Comparison of ENCODE assay signal across 8 mouse cellular contexts in the genomic region with DNA sequence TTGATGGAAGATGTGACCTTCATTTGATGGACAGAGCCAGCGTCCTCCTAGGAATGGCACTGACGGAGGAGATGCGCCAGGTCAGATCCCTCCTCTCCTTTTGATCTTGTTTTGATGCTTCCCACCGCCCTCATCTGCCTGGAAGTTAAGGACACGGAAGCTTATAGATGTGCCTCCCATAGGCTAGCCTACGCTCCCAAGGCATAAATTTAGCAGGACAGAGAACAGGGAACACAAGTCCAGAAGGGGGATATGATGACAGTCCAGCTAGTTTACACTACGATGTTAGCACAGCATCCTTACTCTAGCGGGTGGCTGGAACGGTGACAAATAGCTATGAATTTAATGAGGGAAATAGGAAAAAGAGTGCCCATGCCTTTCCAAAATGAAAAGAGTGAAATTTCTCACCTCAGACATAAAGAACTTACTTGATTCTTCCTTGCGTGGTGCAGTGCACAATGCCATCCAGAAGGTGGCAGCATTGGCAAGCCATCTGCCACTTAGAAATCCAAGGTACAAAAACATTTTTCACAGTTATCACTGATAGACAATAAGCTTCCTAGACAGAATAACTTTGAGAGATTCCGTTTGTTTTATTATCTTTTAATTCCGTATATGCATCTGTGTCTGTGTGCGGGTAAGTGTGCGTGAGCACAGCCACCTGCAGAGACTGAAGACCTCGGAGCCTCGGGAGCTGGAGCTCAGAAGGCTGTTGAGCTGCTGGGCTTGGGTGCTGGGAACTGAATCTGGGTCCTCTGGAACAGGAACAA. TPM values are rescaled to one million over a fixed set of nuclear protein-coding genes. Genes with fewer than 3 reads are reported as not detected.
DNase-seq lines count a peak whose midpoint lies in the region; ATAC-seq and TF ChIP-seq lines count a peak whose summit lies in the region.
"Had no signal": no experiment of that assay in that cellular context is flagged by ENCODE, and none has a peak within 500 bp of the region (broad histone marks: within the 10 kb centered on the region; RNA-seq: fewer than 3 reads in every experiment).

No protein-coding gene starts in this region.

- no peak overlapping the region for H3K4me2 ChIP-seq in CH12.LX (ENCODE audit: insufficient read depth, low read depth, poor library complexity, severe bottlenecking)
- no peak overlapping the region for H3K4me2 ChIP-seq in forebrain, embryonic 12.5 days

- no peak for TF ChIP-seq POLR2A in CH12.LX (IDR thresholded peaks at IDR 0.05; ENCODE audit: low read depth, low read length)

- H3K27ac ChIP-seq in CH12.LX (ENCODE audit: insufficient read depth, low read depth): no peak overlapping the region
- H3K27ac ChIP-seq in forebrain, embryonic 12.5 days: no peak overlapping the region

- no peak overlapping the region for H3K4me3 ChIP-seq in CH12.LX (replicated peaks in 1 of 3; ENCODE audit: low read depth in 2 of 3, low read length in 2 of 3, poor library complexity in 1 of 3)
- no peak overlapping the region for H3K4me3 ChIP-seq in forebrain, embryonic 12.5 days (replicated peaks)

- WGBS in forebrain, embryonic 12.5 days: 59% methylated on average over 16 of the region's 16 CpGs

- no peak overlapping the region for H3K9ac ChIP-seq in CH12.LX (ENCODE audit: insufficient read depth, low read depth)
- H3K9ac ChIP-seq in forebrain, embryonic 12.5 days: no peak overlapping the region

- peaks cover 0 to 9% of the 10 kb centered on the region in 2 experiments; a peak in 2 of 4 replicates for H3K4me1 ChIP-seq in CH12.LX (ENCODE audit: control insufficient read depth in 1 of 2, insufficient read depth in 2 of 2)
- H3K4me1 ChIP-seq in forebrain, embryonic 12.5 days: no peaks in the 10 kb centered on the region

- peak; percentile 41; the same call in 1 of the 2 replicates for ATAC-seq in forebrain, embryonic 12.5 days (ENCODE audit: low FRiP score)

- no peak; the same call in none of the 2 replicates for TF ChIP-seq RAD21 in CH12.LX (IDR thresholded peaks at IDR 0.05; ENCODE audit: low read depth, low read length)

- H3K27me3 ChIP-seq in CH12.LX (replicated peaks): no peaks in the 10 kb centered on the region
- H3K27me3 ChIP-seq in forebrain, embryonic 12.5 days: no peaks in the 10 kb centered on the region

- TF ChIP-seq EP300 in CH12.LX (IDR thresholded peaks at IDR 0.05; ENCODE audit: low read length): no peak

- dilution Hi-C loops in CH12.LX (cut with MboI; ENCODE audit: extremely low pct_ligation_motif_present, extremely low pct_unique_long_range_greater_than_20kb, low sequenced_read_pairs): no loop called here

- H3K9me3 ChIP-seq in CH12.LX (replicated peaks; ENCODE audit: low read length): no peaks in the 10 kb centered on the region
- H3K9me3 ChIP-seq in forebrain, embryonic 12.5 days: no peaks in the 10 kb centered on the region

- no peaks in the 10 kb centered on the region for H3K79me2 ChIP-seq in CH12.LX (replicated peaks; ENCODE audit: control insufficient read depth, extremely low read depth, insufficient read depth, poor library complexity, severe bottlenecking)

- no peaks in the 10 kb centered on the region for H3K36me3 ChIP-seq in CH12.LX (replicated peaks in 1 of 2; ENCODE audit: control insufficient read depth in 1 of 2, insufficient read depth in 1 of 2, low read length in 1 of 2)
- H3K36me3 ChIP-seq in forebrain, embryonic 12.5 days (replicated peaks): no peaks in the 10 kb centered on the region

- peak; percentile 95 to 96 for TF ChIP-seq CTCF in CH12.LX (conservative IDR thresholded peaks at IDR 0.05 in 1 of 2, IDR thresholded peaks at IDR 0.05 in 1 of 2; ENCODE audit: low read depth in 2 of 2, low read length in 2 of 2)

- peak; percentile 78 for DNase-seq in A20 (ENCODE audit: low read depth, low spot score)
- peak; percentile 73 for DNase-seq in CH12.LX (ENCODE audit: extremely low read depth)
- peak; percentile 11 for DNase-seq in c-Kit-negative CD71-positive TER-119-positive erythroid progenitor cells, embryonic 14.5 days (ENCODE audit: low read depth, low spot score)
- peak; percentile 59 for DNase-seq in kidney, adult 9 months
- DNase-seq in lung, adult 18-20 months: peak; percentile 45 to 48
- DNase-seq in right cerebral cortex, adult 18-20 months: peak; percentile 59

- in situ Hi-C loops in CH12.LX (cut with MboI; ENCODE audit: low pct_ligation_motif_present, low pct_unique_long_range_greater_than_20kb, low sequenced_read_pairs): loop anchor here (5.0 to 10.0 kb wide), 2 partner anchors 140 to 203 kb away; no protein-coding TSS in a partner anchor

TF ChIP-seq in CH12.LX, 34 proteins besides CTCF, POLR2A, EP300 and RAD21:
- TF ChIP-seq ZMIZ1 (IDR thresholded peaks at IDR 0.05; ENCODE audit: low read depth, low read length): no peak
- no peak for TF ChIP-seq MAZ (IDR thresholded peaks at IDR 0.05; ENCODE audit: low read depth, low read length)
- TF ChIP-seq SMC3 (IDR thresholded peaks at IDR 0.05; ENCODE audit: low read depth, low read length): peak; percentile 97
- peak; percentile 49; the same call in 1 of the 2 replicates for TF ChIP-seq SIN3A (IDR thresholded peaks at IDR 0.05; ENCODE audit: low read length)
- peak; percentile 35; the same call in 1 of the 2 replicates for TF ChIP-seq MAX (IDR thresholded peaks at IDR 0.05; ENCODE audit: low read length)
- 0 out of 2 replicates have a peak, but pooled peaks have one; percentile 11 for TF ChIP-seq JUND (conservative IDR thresholded peaks at IDR 0.05; ENCODE audit: low read depth, low read length)
- peak; percentile 95 for TF ChIP-seq ZC3H11A (IDR thresholded peaks at IDR 0.05; ENCODE audit: low read depth, low read length)
TF ChIP-seq in CH12.LX: peak in this region for 5.

RNA-seq across cellular contexts. Expression of a gene that starts 6.9 kb away (rescaled TPM):
- total RNA-seq in CH12.LX (2012; rRNA removed) (not detected in 2 replicates), CH12.LX (2014; rRNA removed) (not detected in 2 replicates)
- polyA plus RNA-seq in CH12.LX (2012; ENCODE audit: insufficient read length, low read depth): not detected in 2 replicates
- polyA plus RNA-seq in forebrain, embryonic 12.5 days (2016; fragmentation: Nextera tagmentation; extraction: Ambion mirVana): not detected in 2 replicates
- polyA plus RNA-seq: large intestine, adult 2 months had no signal

Comparison
In these comparisons a context has a peak if more than half of its experiments do, and no peak if none do; other contexts are left out.
1. DNase-seq: peak in every context shown above with its lines; median percentile 78 in A20; 73 in CH12.LX; 59 in kidney, adult 9 months; 59 in right cerebral cortex, adult 18-20 months; 46 in lung, adult 18-20 months; 11 in c-Kit-negative CD71-positive TER-119-positive erythroid progenitor cells, embryonic 14.5 days.